28 mouse cellular contexts compared by ENCODE assay signal in the genomic region with DNA sequence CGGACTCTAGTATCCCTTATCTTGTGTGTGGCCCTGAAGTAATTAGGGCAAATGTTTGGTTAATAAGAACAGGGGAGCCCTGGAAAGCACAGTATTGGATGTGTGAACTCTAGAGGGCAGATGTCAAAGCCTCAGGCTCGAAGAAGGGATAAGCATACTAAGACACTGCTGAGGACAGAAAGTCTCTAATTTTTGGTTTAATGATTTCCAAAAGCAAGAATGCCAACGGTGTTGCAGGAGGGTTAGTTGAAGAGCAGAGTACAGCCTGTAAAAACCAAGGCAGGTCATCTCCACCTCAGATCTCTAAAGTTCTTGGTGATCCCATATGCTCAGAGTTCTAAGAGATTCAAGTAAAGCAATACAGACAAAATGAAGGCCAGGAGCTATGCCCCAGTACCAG.
"Had no signal": no experiment of that assay in that cellular context is flagged by ENCODE, and none has a peak within 500 bp of the region (broad histone marks: within the 10 kb centered on the region; RNA-seq: fewer than 3 reads in every experiment).

No protein-coding gene starts in this region.

- H3K4me1 ChIP-seq: embryonic facial prominence, embryonic 10.5 days; embryonic facial prominence, embryonic 12.5 days; embryonic facial prominence, embryonic 13.5 days; embryonic facial prominence, embryonic 15.5 days; forebrain, embryonic 10.5 days; forebrain, embryonic 12.5 days; forebrain, embryonic 13.5 days; forebrain, embryonic 15.5 days had no signal

- DNase-seq: cerebellum, adult 18-20 months; cerebellum, adult 2 months; cerebellum, adult 8-10 months; cerebellum, adult 9-10 months; cerebellum, adult 9-11 months; cerebellum, postnatal 10 days; cerebellum, postnatal 14 days; cerebellum, postnatal 25 days; cerebellum, postnatal 36 days; embryo, embryonic 11 days; forebrain, postnatal 0 days; gastrocnemius, adult 2 months; gastrocnemius, postnatal 10 days; gastrocnemius, postnatal 14 days; gastrocnemius, postnatal 25 days; gastrocnemius, postnatal 36 days; heart, adult 11 months had no signal

- H3K4me3 ChIP-seq: embryonic facial prominence, embryonic 10.5 days; embryonic facial prominence, embryonic 12.5 days; embryonic facial prominence, embryonic 13.5 days; embryonic facial prominence, embryonic 15.5 days; erythroblast, embryonic 14.5 days; forebrain, embryonic 10.5 days; forebrain, embryonic 12.5 days; forebrain, embryonic 13.5 days; forebrain, embryonic 15.5 days; gastrocnemius, adult 2 months had no signal

- ATAC-seq: forebrain, embryonic 13.5 days; forebrain, embryonic 14.5 days; forebrain, embryonic 15.5 days; forebrain, embryonic 16.5 days; forebrain, postnatal 0 days had no signal

- H3K27ac ChIP-seq: embryonic facial prominence, embryonic 10.5 days; embryonic facial prominence, embryonic 12.5 days; embryonic facial prominence, embryonic 13.5 days; embryonic facial prominence, embryonic 15.5 days; forebrain, embryonic 10.5 days; forebrain, embryonic 12.5 days; forebrain, embryonic 13.5 days; forebrain, embryonic 15.5 days; gastrocnemius, adult 2 months had no signal

- H3K36me3 ChIP-seq: embryonic facial prominence, embryonic 10.5 days; embryonic facial prominence, embryonic 12.5 days; embryonic facial prominence, embryonic 13.5 days; embryonic facial prominence, embryonic 15.5 days; forebrain, embryonic 10.5 days; forebrain, embryonic 12.5 days; forebrain, embryonic 15.5 days had no signal

- H3K27me3 ChIP-seq: embryonic facial prominence, embryonic 12.5 days; embryonic facial prominence, embryonic 13.5 days; embryonic facial prominence, embryonic 15.5 days; forebrain, embryonic 12.5 days; forebrain, embryonic 13.5 days; forebrain, embryonic 15.5 days had no signal

- H3K4me2 ChIP-seq: embryonic facial prominence, embryonic 12.5 days; embryonic facial prominence, embryonic 13.5 days; embryonic facial prominence, embryonic 15.5 days; forebrain, embryonic 12.5 days; forebrain, embryonic 13.5 days; forebrain, embryonic 15.5 days had no signal

- H3K9me3 ChIP-seq: embryonic facial prominence, embryonic 10.5 days; embryonic facial prominence, embryonic 12.5 days; embryonic facial prominence, embryonic 13.5 days; embryonic facial prominence, embryonic 15.5 days; forebrain, embryonic 10.5 days; forebrain, embryonic 12.5 days; forebrain, embryonic 13.5 days; forebrain, embryonic 15.5 days had no signal

- H3K9ac ChIP-seq: embryonic facial prominence, embryonic 12.5 days; embryonic facial prominence, embryonic 13.5 days; embryonic facial prominence, embryonic 15.5 days; forebrain, embryonic 12.5 days; forebrain, embryonic 13.5 days; forebrain, embryonic 15.5 days; forebrain, postnatal 0 days had no signal
